Mouse (Mus musculus) embryonic facial prominence, embryonic 14.5 days (tissue): ENCODE measurements around the gene Ispd. TPM values are rescaled to one million over a fixed set of nuclear protein-coding genes. Genes with fewer than 3 reads are reported as not detected.

Experiments used
- ATAC-seq: fragments of 200-750 bp; cut with Nextera tagmentation; 2 replicates; pipeline ENCODE4 v1.8.0; 2017; ENCODE audit warnings: low read depth, moderate number of reproducible peaks, moderate TSS enrichment
- DNase-seq: peaks from one replicate; pipeline ENCODE4 v3.0.0-alpha.2; 2015; ENCODE audit warnings: low spot score
- H3K27ac ChIP-seq: fragments of 300-500 bp; sonication (generic); replicated peaks from 2 replicates; pipeline ENCODE4 v1.5.1; 2014; ENCODE audit warnings: low read depth, mild to moderate bottlenecking, low read length, moderate library complexity
- H3K27me3 ChIP-seq: fragments of 300-500 bp; sonication (generic); replicated peaks from 2 replicates; pipeline ENCODE4 v1.6.1; 2014; ENCODE audit warnings: low read length; ENCODE audit not compliant: control insufficient read depth, insufficient read depth
- H3K36me3 ChIP-seq: fragments of 300-500 bp; sonication (generic); 2 replicates; pipeline ENCODE4 v1.6.1; 2014; ENCODE audit warnings: low read length, mixed read lengths; ENCODE audit not compliant: control insufficient read depth, insufficient read depth
- H3K4me1 ChIP-seq: fragments of 300-500 bp; sonication (generic); 2 replicates; pipeline ENCODE4 v1.6.1; 2014; ENCODE audit warnings: antibody characterized with exemption, low read length; ENCODE audit not compliant: control insufficient read depth, insufficient read depth
- H3K4me2 ChIP-seq: fragments of 300-500 bp; sonication (generic); 2 replicates; pipeline ENCODE4 v1.6.1; 2014; ENCODE audit warnings: low read depth, mild to moderate bottlenecking, low read length, moderate library complexity, mixed read lengths
- H3K4me3 ChIP-seq: fragments of 300-500 bp; sonication (generic); 2 replicates; pipeline ENCODE4 v1.5.1; 2014; ENCODE audit warnings: low read depth, mild to moderate bottlenecking, low read length
- H3K9ac ChIP-seq: fragments of 300-500 bp; sonication (generic); 2 replicates; pipeline ENCODE4 v1.6.1; 2014; ENCODE audit warnings: low read depth, mild to moderate bottlenecking, low read length, moderate library complexity, mixed read lengths
- H3K9me3 ChIP-seq: fragments of 300-500 bp; sonication (generic); 2 replicates; pipeline ENCODE4 v1.6.1; 2016; ENCODE audit warnings: low read length; ENCODE audit not compliant: control insufficient read depth
- whole genome bisulfite sequencing: fragments of 180-500 bp; shearing (Covaris S2); extraction: QIAGEN DNeasy Blood & Tissue Kit; methylation state at CpG from one replicate; pipeline ENCODE4 v1.1.7; 2014; 5-methylcytosine and 5-hydroxymethylcytosine counted together
- polyA plus RNA-seq: library from polyadenylated mRNA; unstranded; fragments of >200 nt; fragmentation: Nextera tagmentation; extraction: Ambion mirVana; gene quantifications from 2 replicates; pipeline ENCODE4 v1.2.1, GENCODE M21; 2014

Gene Ispd
- polyA plus RNA-seq, 1 experiment from 2014 or later, result 11.4 TPM

DNA sequence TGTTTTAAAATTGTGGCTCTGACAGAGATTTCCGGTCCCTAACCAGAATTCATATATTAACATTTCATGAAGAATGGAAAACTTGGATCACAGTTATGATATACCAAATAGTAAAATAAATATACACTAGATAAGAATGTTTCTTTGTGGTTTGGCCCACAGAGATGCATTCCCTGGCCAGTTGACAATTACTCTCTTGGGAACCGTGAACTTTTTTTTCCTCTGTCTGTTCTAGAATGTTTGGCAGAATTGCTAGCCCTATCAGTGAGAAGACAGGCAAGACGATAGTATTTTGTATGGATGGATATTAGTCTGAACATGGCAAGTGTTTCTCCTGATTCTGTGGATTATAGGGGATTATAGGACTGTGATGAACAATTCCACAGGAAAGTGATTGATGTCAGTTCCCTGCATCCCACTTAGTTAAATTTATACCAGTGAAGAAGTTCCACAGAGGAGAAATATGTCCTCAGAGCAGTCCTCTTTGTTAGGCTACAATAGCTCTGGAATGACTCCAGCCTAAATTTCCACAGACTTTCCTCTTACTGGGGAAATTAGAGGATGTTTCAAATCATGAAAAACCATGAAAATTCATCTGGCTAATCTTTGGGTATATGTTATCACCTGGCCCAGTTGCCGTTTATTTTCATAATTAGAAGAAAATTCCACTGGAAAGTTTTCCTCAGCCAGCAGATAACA lies 352.6 kb downstream of the Ispd start:
- no peak for ATAC-seq
- Histone ChIP-seq H3K4me1 (no peaks in the 10 kb centered on the region), H3K9me3 (no peaks in the 10 kb centered on the region), H3K4me3 (no peak overlapping the region), H3K36me3 (no peaks in the 10 kb centered on the region), H3K27ac (no peak overlapping the region), H3K9ac (no peak overlapping the region), H3K27me3 (no peaks in the 10 kb centered on the region), H3K4me2 (no peak overlapping the region)
- WGBS, result 69% methylated on average over 4 of the region's 4 CpGs
- DNase-seq, result peak; percentile 22

Other genes starting within 250 kb of the Ispd start
- 33.3 and 37.8 TPM in 2 replicates for gene Ankmy2, start 224.3 kb upstream of the Ispd start, polyA plus RNA-seq
- 172 and 198 TPM in 2 replicates for gene Bzw2, start 223.4 kb upstream of the Ispd start, polyA plus RNA-seq
- not detected in 2 replicates for gene Lrrc72, start 128.1 kb upstream of the Ispd start, polyA plus RNA-seq
- 82.8 and 83.5 TPM in 2 replicates for gene Sostdc1, start 67.3 kb upstream of the Ispd start, polyA plus RNA-seq
- gene D630036H23Rik, start 731 bp downstream of the Ispd start, polyA plus RNA-seq, result 1.3 and 3.3 TPM in 2 replicates